Mouse (Mus musculus) A20 (cell line): Measurements from ENCODE around the gene Mblac2.
A peak's percentile ranks its signal among the peaks of the same experiment; 100 is the strongest.

ENCODE experiments used
- DNase-seq: peaks from one replicate; pipeline ENCODE4 v3.0.0-alpha.2; 2011; ENCODE audit warnings: low read depth, low spot score

The Mblac2 gene

DNA sequence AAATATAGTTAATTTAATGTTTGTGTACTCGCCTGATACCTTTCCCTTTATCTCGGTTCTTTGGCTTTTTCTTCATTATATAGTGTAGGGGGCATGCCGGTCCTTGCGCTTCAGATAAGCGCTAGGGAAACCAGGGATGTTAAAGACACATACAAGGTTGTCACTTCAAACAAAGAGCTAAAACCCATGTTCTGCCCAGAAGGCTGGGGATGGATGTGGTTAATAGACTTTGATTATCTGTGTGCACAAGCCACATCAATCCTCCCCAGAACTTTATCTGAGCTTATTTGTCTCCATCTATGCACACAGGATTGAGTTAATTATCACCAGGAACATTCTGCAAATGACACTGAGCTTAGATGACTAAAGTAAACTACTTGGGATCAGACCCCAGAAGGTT is 25.5 kb downstream of the Mblac2 start:
- no peak for DNase-seq

DNA sequence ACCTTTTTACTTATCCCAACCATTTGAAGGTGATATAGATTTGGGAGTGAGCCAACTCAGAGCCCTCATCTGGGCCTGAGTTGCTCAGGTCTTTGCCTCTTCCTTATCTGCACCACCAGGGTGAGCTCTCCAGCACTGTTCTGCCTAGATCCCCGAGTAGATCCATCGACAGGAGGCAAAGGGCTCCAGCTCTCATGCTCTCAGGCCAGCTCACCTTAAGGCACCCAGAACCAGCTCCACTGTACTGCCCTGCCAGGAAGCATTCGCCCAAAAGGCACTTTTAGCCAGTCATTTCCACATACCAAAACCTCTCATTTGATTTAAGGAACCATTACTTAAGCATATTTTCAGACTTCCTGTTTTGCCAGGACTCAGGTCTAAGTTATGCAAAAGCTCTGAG is 29.8 kb downstream of the Mblac2 start:
- peak; percentile 29 for DNase-seq

DNA sequence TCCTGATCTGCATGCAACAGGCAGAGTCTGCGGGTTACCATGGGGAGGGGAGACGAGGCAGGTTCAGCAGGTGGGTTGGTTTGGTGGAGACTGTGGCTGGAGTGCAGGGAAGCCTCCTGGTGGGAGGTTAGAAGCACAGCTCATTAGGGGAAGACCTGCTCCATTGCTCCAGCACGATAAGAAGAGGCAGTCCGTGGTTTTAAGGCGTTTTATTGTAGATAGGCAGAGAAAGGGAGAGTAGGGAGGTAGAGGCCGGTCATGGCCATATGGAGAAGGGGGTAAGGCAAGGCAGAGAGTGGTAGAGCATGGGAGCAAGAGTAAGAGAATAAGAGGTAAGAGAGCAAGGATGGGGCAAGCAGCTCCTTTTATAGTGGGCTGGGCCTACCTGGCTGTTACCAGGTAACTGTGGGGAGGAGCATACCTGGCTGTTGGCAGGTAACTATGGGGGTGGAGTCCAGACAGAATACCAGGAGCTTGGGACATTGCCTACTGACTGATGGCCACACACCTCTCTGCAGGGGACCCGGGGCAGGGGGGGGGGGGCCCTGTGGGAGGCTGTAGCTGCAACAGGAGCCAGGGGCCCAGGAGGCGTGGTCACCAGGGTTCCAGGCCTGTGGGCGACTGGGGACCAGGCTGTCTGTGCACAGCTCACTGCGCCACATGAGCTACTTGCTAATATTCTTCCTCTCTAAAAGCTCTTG is 32.4 kb downstream of the Mblac2 start:
- DNase-seq: no peak

DNA sequence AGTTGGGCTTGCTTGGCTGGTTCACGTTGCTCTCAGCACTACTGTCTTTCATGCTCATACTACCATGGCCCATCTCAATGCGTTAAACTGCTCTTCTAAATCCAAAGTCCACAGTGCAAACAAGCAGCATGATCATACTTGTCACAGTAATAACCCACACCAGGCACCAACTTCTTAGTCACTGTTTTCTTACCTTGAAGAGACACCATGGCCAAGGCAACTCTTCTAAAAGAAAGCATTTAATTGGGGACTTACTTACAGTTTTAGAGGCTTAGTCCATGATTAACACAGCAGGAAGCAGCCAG is 32.9 kb downstream of the Mblac2 start:
- DNase-seq: no peak

DNA sequence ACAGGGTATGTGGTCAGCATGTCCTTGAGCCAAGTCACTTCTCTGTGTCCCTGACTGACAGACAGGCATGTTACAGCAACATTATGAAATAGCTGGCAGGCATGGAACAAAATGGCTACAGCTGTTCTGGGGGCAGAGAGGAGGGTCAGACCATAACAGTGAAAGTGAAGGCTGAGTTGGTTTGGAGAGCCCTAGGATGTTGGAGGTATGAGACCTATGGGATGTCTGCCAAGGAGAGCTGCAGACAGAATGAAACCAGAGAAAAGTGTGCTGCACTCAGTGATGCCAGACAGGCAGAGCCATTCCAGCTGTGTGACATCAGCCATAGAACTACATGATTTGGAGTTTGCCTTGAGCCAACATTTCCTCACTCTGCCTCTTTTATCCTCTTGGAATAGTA is 43.7 kb downstream of the Mblac2 start:
- DNase-seq: no peak

DNA sequence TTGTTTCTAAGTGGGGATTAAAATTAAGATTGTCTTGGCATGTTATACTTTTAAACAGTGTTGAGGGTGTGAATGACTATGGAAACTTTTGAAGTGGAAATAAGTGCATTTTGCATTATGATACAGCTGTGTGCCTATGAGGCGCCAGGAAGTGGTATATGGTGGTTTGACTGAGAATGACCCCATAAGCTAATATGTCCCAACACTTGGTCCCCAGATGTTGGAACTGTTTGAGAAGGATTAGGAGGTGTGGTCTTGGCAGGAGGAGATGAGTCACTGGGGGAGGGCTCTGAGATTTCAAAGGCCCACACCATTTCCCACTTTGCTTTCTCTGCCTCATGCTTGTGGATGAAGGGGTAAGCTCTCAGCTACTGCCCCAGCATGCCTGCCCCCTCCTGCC is 44.2 kb downstream of the Mblac2 start:
- no peak for DNase-seq

DNA sequence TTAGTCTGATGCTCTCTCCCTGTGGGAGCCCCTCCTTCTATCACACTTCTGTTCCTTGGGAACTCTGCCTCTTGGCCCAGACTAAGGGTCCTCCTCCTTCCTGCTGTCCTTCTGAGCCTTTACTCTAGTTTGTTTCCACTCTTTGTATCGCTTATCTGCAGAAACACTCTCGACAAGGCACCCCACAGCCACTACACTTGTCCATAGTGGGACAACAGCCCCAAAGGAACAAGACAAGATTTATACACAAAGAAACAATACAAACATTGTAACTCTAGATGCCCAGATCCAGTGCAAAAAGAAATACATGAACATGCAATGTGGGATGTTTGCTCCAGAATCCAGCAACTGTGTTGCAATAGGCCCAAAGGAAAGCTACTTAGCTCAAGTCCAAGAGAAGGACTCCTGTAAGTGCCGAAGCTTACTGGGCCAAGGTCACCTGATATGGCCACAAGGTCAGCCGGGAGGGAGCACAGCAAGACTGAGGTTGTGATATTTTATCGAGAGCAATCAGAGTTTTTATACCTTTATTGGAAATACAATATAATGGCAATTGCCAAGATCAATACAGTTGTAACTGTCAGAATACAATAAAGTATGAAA is 46.0 kb downstream of the Mblac2 start:
- no peak for DNase-seq

DNA sequence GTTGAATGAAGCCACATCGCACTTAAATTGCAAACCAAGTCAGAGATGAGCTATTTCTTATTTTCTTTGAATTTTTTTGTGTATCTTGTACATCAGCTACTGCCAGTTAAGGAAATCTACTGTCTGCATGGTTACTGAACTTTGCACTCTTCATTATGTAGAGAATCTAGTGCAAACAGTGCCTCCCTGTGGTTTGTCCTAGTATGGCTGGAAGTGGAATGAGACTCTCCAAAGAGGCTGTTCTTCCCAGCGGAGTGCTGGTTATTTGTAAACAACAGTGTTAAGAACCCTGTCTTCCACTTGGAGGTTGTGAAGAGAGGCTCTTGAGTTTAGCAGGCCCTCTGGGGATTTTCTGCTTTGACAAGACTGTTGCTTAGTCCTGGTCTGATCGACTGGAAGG is 49.2 kb downstream of the Mblac2 start:
- peak; percentile 50 for DNase-seq

DNA sequence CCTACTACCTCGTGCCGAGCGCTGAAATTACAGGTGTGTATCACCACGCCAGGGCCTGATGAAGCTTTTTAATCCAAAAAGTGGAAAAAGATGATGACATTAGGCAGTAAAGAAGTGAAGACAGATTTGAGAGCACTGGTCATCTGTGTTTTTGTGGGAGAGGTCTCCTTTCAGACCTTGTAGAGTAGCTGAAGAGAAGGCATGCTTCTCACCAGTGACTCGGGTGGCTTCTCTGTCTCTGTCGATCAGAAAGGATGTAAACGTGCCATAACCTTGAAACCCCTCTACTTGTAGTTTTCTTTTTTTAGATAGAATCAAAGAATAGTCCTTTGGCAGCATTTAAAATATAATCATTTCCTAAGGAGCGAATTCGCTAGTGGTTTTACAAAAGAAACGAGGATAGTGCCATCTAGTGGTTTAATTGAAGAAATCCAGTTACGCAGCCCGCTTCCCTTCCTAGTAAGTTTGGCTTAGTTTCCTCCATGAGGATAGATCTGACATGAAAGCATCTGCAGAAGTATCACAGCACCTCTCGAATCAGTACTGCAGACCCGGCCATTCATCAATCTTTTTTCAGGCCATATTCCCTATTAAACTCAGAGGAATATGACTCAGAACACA is 50.5 kb downstream of the Mblac2 start:
- peak; percentile 55 for DNase-seq

DNA sequence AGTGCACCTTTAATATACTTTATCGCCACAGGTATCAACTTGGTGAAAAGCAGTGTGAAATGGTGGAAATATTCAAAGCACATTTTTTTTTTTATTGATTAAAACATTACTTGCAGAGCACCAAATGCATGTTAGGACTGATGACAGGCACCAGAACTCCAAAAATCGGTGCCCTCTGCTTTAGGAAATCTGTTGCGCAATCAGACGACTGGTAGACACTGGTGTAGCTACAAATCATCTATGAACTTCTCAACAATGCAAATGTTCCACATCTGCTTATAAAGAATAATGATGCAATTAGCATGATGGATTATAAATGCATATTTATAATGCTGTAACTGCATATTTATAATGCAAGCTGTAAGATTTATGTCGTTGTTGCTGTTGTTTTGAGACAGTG is 53.0 kb downstream of the Mblac2 start:
- DNase-seq: no peak

DNA sequence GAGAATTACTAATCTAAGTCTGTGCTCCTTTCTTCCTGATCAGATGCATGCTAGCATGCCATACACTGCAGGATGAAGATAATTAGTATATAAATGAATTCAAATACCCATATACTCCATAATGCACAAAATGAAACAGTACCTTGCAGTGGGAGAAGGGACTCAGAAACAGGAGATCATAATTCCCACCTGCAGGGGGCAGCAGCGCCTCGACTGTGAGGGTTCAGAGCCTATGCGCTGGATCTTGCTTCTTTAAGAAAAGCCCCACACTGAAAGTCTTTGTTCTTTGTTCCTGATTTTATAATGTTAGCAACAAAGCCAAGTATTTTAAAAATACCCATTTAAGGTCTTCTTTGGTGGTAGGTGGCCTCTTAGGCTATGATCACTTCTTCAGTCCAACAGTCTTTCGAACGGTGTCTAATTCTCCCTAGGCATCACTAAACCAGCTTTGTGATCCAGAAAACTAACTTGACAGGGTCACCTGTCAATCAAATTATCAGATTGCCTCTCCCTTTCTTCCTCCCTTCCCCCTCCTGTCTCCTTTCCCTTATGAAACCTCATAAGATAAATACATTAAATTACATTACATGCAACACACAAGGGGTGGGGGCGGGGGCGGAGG is 56.0 kb downstream of the Mblac2 start:
- DNase-seq: peak; percentile 77

DNA sequence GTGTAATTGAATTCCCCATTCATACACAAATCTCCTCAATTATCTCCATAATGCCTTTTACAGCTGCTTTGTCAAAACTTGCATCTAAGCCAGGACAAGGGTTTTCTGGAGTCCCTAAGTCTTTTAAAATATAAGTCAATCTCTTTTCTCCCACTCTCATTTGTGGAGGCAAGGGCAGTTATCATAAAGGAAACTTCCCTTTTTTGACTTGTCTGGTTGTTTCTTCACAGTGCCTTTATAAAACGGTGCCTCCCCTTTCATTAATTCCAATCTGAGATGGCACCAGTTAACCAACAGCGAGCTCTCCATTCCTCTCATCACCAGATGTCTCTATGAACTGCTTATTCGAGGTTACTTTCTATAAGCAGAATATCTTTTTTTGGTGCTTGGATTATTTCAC is 65.1 kb downstream of the Mblac2 start:
- no peak for DNase-seq

DNA sequence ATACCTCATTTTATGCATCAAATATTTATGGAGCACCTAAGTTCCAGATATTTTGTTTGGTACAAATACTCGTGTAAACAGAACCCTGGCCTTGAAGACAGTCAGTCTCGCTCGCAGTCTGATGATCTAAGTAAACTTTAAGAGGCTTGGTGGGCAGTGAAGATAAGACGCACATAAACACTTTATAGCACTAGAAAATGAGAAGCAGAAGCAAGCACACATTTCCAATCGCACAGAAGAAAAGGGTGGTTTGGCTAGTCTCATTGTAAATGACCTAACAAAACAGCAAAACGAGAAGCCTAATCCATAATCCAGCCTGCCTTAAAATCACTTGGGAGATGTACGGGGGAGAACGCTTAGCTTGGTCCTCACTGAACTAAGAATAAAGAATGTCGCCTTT is 71.3 kb downstream of the Mblac2 start:
- no peak for DNase-seq

DNA sequence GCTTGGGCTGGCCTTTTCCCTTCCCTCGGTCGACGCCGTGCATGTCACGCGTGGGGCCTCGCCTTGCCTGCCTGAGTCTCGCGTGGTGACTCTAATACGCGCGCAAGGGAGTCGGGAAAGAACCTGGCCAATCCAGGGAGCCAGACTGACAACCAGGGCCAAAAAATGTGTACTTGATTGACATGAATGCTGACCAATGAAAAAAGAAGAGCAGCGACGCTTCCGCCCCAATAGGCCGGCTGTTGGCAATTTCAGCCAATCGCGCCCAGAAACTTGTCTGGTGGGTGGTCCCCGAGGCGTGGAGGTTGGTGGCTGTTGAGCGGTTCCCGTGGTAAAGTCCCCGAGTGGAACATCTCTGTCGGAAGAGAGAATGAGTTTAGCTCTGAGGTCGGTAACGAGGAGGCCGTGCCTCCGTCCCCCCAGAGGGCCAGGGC is 71.8 kb downstream of the Mblac2 start, which contains the start of gene Cetn3:
Gene Cetn3 (plus strand): TSS at position 107 of the 434 bp plus-strand sequence.
- peak; percentile 97 for DNase-seq

DNA sequence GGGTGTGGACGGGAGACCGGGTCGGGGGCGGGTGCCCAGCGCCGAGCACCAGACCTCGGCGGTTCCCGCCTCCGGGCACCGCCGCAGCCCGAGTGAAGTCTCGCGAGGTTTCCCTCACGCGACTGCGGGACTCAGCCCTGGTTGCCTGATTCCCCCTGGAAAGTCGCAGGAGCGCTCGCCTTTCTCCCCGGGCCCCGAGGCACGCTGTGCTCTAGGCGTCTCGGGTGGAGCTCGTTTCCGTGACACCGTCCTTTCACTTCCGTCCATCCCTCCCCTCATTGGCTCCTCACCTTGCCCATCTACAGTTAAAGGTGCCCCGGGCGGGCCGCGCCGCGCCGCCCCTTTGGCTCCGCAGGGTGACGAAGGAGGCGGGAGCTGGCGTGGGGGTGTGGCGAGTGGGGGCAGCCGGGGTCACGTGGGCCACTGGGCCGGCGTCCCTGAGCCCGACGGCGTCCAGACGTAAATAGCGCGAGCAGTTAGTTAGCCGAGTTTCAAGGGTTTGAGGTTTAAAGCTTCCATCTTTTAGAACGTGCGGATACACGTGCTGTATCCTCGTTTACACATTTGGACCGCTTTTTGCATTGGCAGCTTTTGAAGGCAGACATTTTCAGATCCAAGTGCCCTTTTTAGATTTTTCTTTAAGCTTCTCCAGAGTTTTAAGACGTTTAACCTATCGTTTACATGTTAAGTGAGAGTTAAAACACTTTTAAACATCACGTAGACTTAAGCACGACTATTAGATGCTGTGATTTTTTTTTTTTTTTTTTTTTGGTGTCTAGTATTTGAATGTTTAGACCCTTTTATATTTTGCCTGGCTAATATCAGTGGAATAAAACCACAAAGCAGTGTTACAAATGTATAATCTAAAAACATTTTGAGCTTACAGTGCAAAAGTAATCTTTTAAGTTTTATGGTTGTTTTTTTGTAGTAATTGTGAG is 72.5 kb downstream of the Mblac2 start:
- DNase-seq: peak; percentile 99

DNA sequence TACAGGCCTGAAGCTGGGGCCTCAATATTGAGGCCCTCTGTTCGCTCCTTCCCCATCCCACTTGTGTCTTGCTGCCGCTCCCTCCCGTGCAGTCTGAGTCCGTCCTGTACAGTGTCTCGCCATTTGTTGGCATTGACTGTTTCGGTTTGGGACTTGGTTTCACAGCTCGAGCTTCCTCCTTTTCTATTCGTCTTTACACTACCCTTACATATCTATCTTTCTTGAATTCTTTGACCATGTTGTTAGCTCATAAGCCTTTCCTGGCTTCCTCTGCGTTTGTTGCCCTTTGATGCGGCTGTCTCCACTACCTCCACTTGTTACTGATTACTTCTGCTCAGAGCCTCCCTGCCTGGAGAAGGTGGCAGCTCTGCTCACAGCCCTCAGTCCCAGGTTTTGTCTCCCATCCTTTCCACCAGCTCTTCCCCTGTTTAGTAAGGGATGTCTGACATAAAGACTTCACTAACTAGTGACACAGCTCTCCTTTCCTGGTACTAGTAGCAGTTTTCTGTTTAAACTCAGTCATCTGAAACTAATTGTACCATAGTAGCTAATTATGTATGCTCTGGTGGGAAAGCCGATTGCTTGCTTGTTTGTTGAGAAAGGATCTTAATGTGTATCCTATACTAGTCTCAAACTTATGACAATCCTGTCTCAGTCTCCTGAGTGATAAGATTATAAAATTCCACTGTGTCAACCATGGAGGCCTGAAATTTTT is 74.8 kb downstream of the Mblac2 start:
- peak; percentile 81 for DNase-seq

DNA sequence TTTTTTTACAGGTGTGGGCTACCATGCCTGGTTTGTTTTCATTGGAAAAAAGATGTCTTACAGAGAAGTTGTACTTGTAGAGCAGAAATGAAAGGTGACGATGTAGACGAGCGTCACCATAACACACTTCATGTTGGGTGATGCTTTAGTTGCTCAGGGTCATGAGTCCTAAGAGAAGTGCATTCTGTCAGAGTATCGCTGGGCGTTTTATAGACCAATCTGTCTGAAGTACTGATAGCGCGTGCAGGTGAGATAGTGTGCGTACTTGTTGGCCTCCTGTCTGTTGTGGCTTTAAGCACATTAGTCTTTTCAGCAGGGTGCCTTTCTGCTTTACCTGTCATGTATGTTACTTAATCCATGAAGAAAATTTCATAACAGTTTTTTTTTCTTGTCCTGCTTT is 79.0 kb downstream of the Mblac2 start:
- no peak for DNase-seq

DNA sequence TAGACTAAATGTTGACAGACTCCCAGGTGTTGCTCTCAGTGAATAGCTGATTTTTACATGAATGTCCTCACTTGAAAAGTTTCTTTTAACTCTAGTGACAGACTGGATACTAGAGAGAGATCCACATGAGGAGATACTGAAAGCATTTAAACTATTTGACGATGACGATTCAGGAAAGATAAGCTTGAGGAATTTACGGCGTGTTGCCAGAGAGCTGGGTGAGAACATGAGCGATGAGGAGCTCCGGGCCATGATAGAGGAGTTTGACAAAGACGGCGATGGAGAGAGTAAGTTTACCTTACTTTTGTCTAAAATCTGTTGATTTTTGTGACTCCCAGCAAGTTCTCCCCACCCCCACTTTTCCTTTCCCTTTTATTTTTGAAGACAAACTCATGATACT is 80.7 kb downstream of the Mblac2 start:
- no peak for DNase-seq

DNA sequence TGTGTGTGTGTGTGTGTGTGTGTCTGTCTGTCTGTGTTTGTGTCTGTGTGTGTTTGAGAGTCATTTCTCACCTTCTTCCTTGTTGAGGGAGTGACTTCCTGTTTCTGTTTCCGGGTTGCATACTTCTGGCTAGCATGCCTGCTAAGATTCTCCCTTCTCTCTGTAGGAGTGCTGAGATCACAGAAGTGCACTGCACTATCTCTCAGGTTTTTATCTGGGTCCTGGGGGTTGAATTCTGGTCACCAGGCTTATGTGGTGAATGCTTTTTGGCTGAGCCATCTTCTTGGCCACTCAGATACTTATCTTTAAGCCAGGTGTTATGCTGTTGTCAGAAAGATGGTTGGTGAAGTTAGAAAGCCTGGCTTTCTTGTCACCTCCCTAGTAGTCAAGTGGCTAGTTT is 82.7 kb downstream of the Mblac2 start:
- peak; percentile 64 for DNase-seq

DNA sequence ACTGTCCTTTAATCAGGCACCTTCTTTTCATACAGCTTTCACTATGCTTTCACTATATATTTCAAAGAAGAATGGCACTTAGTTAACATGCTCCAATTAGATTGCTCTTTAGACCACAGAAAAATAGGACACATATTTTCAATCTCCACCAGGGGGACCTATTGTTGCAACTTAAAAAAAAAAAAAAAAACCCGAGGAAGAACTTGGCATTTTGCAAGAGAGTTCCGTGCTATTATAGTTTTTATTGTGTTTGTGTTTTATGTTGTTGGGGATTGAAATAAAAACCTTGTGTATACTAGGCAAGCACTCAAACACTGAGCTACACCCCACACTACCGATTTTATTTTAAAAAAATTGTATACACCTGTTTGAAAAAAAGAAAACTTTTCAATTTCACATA is 90.0 kb downstream of the Mblac2 start:
- peak; percentile 47 for DNase-seq
